Mouse (Mus musculus): Measurements from ENCODE around the gene Clgn.
"Not testable (repeated sequence)": the region's sequence is repeated elsewhere in the genome, so short reads cannot be mapped to it uniquely, and the experiment has no call there.

Clgn gene

GRCm38 (mm10) chr8:83425202-83425601, 35.5 kb downstream of the Clgn start:
- DNase-seq, result no peak

- no peak for DNase-seq
Measured at GRCm38 (mm10) chr8:83426104-83426759, 36.6 kb downstream of the Clgn start.

DNA sequence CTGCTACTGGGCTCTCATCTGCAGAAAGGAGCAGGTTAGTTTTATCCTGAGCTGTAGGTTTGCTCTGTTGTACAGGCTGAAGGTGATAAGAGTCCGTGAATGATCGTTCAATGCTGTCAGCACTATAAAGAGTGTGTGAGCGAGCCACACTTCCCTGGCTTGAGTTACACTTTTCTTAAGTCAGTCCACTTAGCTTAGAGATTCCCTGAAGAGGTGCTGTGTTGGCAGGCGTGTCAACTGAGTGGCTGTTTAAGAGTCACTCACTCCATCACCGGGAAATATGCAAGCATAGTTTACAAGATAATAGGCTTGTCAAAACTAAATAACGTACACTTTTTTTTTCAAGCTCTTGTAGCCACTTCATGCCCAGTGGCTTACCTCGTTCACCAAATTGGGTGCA, 37.3 kb downstream of the Clgn start:
- DNase-seq, result peak in 1 of 2 experiments; percentile 57

DNA sequence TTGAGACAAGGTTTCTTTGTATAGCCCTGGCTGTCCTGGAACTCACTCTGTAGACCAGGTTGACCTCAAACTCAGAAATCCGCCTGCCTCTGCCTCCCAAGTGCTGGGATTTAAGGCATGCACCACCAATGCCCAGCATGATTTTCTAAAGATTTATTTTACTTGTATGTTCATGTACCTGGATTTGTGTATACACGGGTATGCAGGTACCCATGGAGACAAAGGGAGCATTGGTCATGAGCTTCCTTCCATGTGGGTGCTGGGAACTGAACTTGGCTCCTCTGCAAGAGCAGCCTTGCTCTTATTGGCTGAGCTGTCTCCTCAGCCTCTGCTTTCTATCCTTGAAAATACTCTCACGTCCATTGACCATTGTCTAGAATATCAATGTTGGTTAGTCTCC, 39.0 kb downstream of the Clgn start:
- DNase-seq, result not testable (repeated sequence)

GRCm38 (mm10) chr8:83429071-83429524, 39.4 kb downstream of the Clgn start:
- no peak for DNase-seq

DNA sequence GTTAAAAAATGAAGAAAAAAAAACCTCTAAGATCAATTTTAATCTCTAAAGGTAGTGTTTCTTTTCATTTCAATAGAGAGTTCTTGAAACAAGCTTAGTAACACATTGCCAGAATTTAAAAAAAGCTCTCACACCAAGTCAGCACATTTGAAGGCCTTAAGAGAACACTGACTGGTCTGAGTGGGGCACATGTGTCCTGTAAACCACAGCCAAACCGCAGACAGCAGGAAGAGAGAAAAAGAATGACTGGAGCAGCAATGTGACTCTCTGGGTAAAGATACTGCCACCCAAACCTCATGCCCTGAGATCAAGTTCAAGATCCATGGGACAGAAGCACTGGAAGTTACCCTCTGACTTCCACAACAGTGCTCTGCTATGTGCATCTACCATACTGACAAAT, 47.4 kb downstream of the Clgn start:
- no peak for DNase-seq

- no peak for DNase-seq
Measured at GRCm38 (mm10) chr8:83441656-83442242, 52.1 kb downstream of the Clgn start.

DNA sequence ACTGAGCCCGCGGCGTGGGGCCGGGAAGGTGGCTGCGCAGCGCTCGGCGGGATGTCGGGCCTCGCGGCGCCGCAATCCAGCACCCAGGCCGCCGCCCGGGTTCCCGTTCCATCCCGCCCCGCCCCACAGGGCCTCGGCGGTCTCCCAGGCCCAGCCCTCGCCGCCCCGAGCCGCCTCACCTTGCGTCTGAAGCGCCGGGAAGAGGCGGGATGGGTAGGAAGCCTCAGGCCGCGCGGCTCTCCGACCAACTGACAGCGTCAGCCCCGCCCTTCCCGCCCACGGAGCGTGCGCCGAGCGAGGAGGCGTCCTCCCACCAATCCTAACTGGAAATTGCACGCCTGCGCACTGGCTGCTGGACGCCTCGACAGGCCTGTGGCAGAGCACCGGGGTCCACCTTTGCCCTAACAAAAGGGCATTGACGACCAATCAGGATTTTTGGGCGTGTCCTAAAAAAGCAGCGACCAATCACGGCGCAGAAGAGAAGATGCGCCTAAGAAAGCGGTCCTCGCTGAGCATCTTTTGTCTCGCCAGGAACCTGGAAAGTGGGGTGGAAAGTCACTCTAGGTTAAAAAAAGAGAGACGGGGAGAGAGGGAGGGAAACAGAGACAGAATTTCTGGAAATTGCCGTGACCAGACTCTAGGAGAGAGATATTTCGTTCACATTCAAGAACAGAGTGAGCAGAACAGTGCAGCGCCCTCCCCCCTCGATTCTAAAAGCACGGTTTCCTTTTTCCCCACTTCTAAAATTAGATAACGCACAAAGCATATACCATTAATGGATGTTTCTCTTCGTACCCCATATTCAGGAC, 52.8 kb downstream of the Clgn start:
- peak; percentile 98 to 99 for DNase-seq

GRCm38 (mm10) chr8:83443052-83443400, 53.4 kb downstream of the Clgn start:
- DNase-seq, result no peak

GRCm38 (mm10) chr8:83449960-83450359, 60.3 kb downstream of the Clgn start:
- DNase-seq, result peak; percentile 34 to 53

- no peak for DNase-seq
Measured at GRCm38 (mm10) chr8:83451056-83451455, 61.4 kb downstream of the Clgn start.

DNA sequence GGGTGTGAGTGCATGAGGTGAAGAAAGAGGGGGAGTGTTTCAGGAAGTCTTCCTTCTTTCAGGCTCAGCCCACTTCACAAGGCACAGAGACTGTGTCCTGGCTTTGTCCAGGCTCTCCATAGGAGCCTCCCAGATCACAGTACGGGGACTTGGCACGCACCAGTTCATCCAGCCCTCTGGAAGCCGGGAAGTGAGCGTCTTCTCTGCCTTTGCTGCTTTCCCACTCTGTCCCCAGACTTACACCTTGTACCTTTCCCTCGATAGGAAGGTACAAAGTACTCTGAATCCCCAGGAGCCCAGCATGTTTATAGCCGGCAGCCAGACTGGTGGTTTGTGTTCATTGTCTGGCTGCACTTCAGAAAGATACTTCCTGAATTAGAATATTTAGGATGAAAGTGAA, 67.5 kb downstream of the Clgn start:
- no peak for DNase-seq

GRCm38 (mm10) chr8:83458222-83458621, 68.6 kb downstream of the Clgn start, which contains the start of gene Scoc:
Gene Scoc (minus strand): TSS chr8:83458391.
- peak; percentile 12 to 55 for DNase-seq

- DNase-seq, result no peak
Measured at GRCm38 (mm10) chr8:83459606-83460005, 69.9 kb downstream of the Clgn start.

Measured in lung, postnatal 4 days (tissue).